Mouse (Mus musculus): ENCODE results near the gene Mlc1.

GRCm38 (mm10) chr15:89020492-89020891 lies 41.7 kb upstream of the Mlc1 start:
- TF ChIP-seq CTCF (IDR thresholded peaks at IDR 0.05; ENCODE audit: insufficient read depth, low read depth, low read length), result no peak
- TF ChIP-seq POLR2A (IDR thresholded peaks at IDR 0.05; ENCODE audit: insufficient read depth, low read depth, low read length), result no peak

All from olfactory bulb, adult 2 months (tissue).